Mouse (Mus musculus) CH12.LX (cell line): ENCODE results near the gene Dnah1. TPM values are rescaled to one million over a fixed set of nuclear protein-coding genes. Genes with fewer than 3 reads are reported as not detected.

Source experiments
- DNase-seq: peaks from one replicate; pipeline ENCODE4 v3.0.0-alpha.2; 2013; ENCODE audit errors: extremely low read depth
- H3K27ac ChIP-seq: 2 replicates; pipeline ENCODE4 v1.5.1; 2012; ENCODE audit warnings: low read depth, mild to moderate bottlenecking, control low read depth, moderate library complexity; ENCODE audit not compliant: insufficient read depth
- H3K27me3 ChIP-seq: replicated peaks from 2 replicates; pipeline ENCODE3; 2012; ENCODE audit warnings: inconsistent platforms
- H3K36me3 ChIP-seq, 2 experiments: replicated peaks in 1 of 2; 2 replicates each; pipeline versions ENCODE3 to v1.6.1; 2012; ENCODE audit warnings: inconsistent platforms in 1 of 2, low read length in 1 of 2, mild to moderate bottlenecking in 1 of 2, mixed read lengths in 1 of 2, moderate library complexity in 1 of 2; ENCODE audit not compliant: control insufficient read depth in 1 of 2, insufficient read depth in 1 of 2
- H3K4me1 ChIP-seq, 2 experiments: 2 replicates each; pipeline ENCODE4 v1.6.1; 2012; ENCODE audit warnings: inconsistent platforms in 1 of 2, moderate library complexity in 1 of 2; ENCODE audit not compliant: insufficient read depth in 2 of 2, control insufficient read depth in 1 of 2
- H3K4me2 ChIP-seq: 2 replicates; pipeline ENCODE4 v1.6.1; 2012; ENCODE audit warnings: low read depth, mild to moderate bottlenecking, control low read depth; ENCODE audit not compliant: poor library complexity, insufficient read depth, severe bottlenecking
- H3K4me3 ChIP-seq, 3 experiments: fragments of 150-350 bp in 1 of 3; sonication (generic) in 1 of 3; replicated peaks in 1 of 3; 2 replicates each; pipeline versions ENCODE3 to v1.5.1; 2011 to 2012; ENCODE audit warnings: low read depth in 2 of 3, low read length in 2 of 3, mild to moderate bottlenecking in 2 of 3, moderate library complexity in 2 of 3, control low read depth in 1 of 3, improper control_type of control experiment in 1 of 3, inconsistent platforms in 1 of 3, mixed read lengths in 1 of 3; ENCODE audit not compliant: poor library complexity in 1 of 3
- H3K79me2 ChIP-seq: replicated peaks from 2 replicates; pipeline ENCODE4 v1.6.1; 2012; ENCODE audit warnings: mild to moderate bottlenecking, moderate library complexity; ENCODE audit not compliant: control insufficient read depth, poor library complexity, insufficient read depth, severe bottlenecking; ENCODE audit errors: extremely low read depth
- H3K9ac ChIP-seq: 2 replicates; pipeline ENCODE4 v1.6.1; 2012; ENCODE audit warnings: low read depth, mild to moderate bottlenecking, control low read depth, moderate library complexity; ENCODE audit not compliant: insufficient read depth
- H3K9me3 ChIP-seq: replicated peaks from 2 replicates; pipeline ENCODE3; 2012; ENCODE audit warnings: low read length, inconsistent platforms, mixed read lengths
- CHD1 ChIP-seq: IDR thresholded peaks from 2 replicates; pipeline ENCODE4 v1.6.1; 2012; ENCODE audit warnings: low read depth, low read length, improper control_type of control experiment, inconsistent platforms
- CTCF ChIP-seq, 2 experiments: IDR thresholded peaks in 1 of 2; conservative IDR thresholded peaks in 1 of 2; 2 replicates each; pipeline ENCODE4 v1.5.1; 2011 to 2012; ENCODE audit warnings: low read depth in 2 of 2, low read length in 2 of 2, improper control_type of control experiment in 1 of 2, inconsistent platforms in 1 of 2, mild to moderate bottlenecking in 1 of 2, moderate library complexity in 1 of 2
- E2F4 ChIP-seq: IDR thresholded peaks from 2 replicates; pipeline ENCODE4 v1.6.1; 2011; ENCODE audit warnings: low read depth, low read length, improper control_type of control experiment; ENCODE audit not compliant: insufficient replicate concordance
- ELF1 ChIP-seq: IDR thresholded peaks from 2 replicates; pipeline ENCODE4 v1.6.1; 2014; ENCODE audit warnings: low read depth, mild to moderate bottlenecking, inconsistent platforms, low read length, improper control_type of control experiment
- EP300 ChIP-seq: IDR thresholded peaks from 2 replicates; pipeline ENCODE4 v1.6.1; 2011; ENCODE audit warnings: low read length, improper control_type of control experiment
- ETS1 ChIP-seq: conservative IDR thresholded peaks from 2 replicates; pipeline ENCODE4 v1.6.1; 2012; ENCODE audit warnings: low read depth, mild to moderate bottlenecking, inconsistent platforms, low read length, improper control_type of control experiment, moderate library complexity
- GABPA ChIP-seq: IDR thresholded peaks from 2 replicates; pipeline ENCODE4 v1.6.1; 2012; ENCODE audit warnings: low read depth, low read length, improper control_type of control experiment, inconsistent platforms; ENCODE audit not compliant: insufficient replicate concordance
- HCFC1 ChIP-seq: IDR thresholded peaks from 2 replicates; pipeline ENCODE4 v1.6.1; 2012; ENCODE audit warnings: low read depth, mild to moderate bottlenecking, inconsistent platforms, low read length, improper control_type of control experiment
- IRF4 ChIP-seq: IDR thresholded peaks from 2 replicates; pipeline ENCODE4 v1.6.1; 2014; ENCODE audit warnings: low read depth, mild to moderate bottlenecking, inconsistent platforms, low read length, improper control_type of control experiment
- JUN ChIP-seq: IDR thresholded peaks from 2 replicates; pipeline ENCODE4 v1.6.1; 2011; ENCODE audit warnings: low read depth, mild to moderate bottlenecking, low read length, improper control_type of control experiment, moderate library complexity; ENCODE audit not compliant: insufficient read depth
- MAZ ChIP-seq: IDR thresholded peaks from 2 replicates; pipeline ENCODE4 v1.6.1; 2012; ENCODE audit warnings: low read depth, mild to moderate bottlenecking, inconsistent platforms, low read length, improper control_type of control experiment, moderate library complexity
- MEF2A ChIP-seq: IDR thresholded peaks from 2 replicates; pipeline ENCODE4 v1.6.1; 2014; ENCODE audit warnings: low read depth, mild to moderate bottlenecking, inconsistent platforms, low read length, improper control_type of control experiment, borderline replicate concordance
- MXI1 ChIP-seq: IDR thresholded peaks from 2 replicates; pipeline ENCODE4 v1.6.1; 2011; ENCODE audit warnings: mild to moderate bottlenecking, low read depth, low read length, improper control_type of control experiment
- MYC ChIP-seq: IDR thresholded peaks from 2 replicates; pipeline ENCODE4 v1.6.1; 2011; ENCODE audit warnings: low read depth, mild to moderate bottlenecking, improper control_type of control experiment, low read length
- NELFE ChIP-seq: IDR thresholded peaks from 2 replicates; pipeline ENCODE4 v1.6.1; 2011; ENCODE audit warnings: low read depth, low read length, improper control_type of control experiment
- PAX5 ChIP-seq: IDR thresholded peaks from 2 replicates; pipeline ENCODE4 v1.6.1; 2012; ENCODE audit warnings: low read length, inconsistent platforms, mixed read lengths
- RCOR1 ChIP-seq: conservative IDR thresholded peaks from 2 replicates; pipeline ENCODE4 v1.6.1; 2012; ENCODE audit warnings: low read depth, mild to moderate bottlenecking, inconsistent platforms, low read length, improper control_type of control experiment
- SIN3A ChIP-seq: IDR thresholded peaks from 2 replicates; pipeline ENCODE4 v1.6.1; 2012; ENCODE audit warnings: low read length, improper control_type of control experiment, inconsistent platforms
- UBTF ChIP-seq: IDR thresholded peaks from 2 replicates; pipeline ENCODE4 v1.6.1; 2012; ENCODE audit warnings: low read depth, mild to moderate bottlenecking, inconsistent platforms, low read length, improper control_type of control experiment, moderate library complexity
- USF2 ChIP-seq: conservative IDR thresholded peaks from 2 replicates; pipeline ENCODE4 v1.6.1; 2011; ENCODE audit warnings: low read depth, low read length, improper control_type of control experiment
- ZKSCAN1 ChIP-seq: IDR thresholded peaks from 2 replicates; pipeline ENCODE4 v1.6.1; 2012; ENCODE audit warnings: low read depth, inconsistent platforms, low read length, improper control_type of control experiment, borderline replicate concordance
- ZMIZ1 ChIP-seq: IDR thresholded peaks from 2 replicates; pipeline ENCODE4 v1.6.1; 2012; ENCODE audit warnings: low read depth, mild to moderate bottlenecking, inconsistent platforms, low read length, improper control_type of control experiment
- ZNF384 ChIP-seq: IDR thresholded peaks from 2 replicates; pipeline ENCODE4 v1.6.1; 2012; ENCODE audit warnings: low read depth, low read length, improper control_type of control experiment, inconsistent platforms
- dilution Hi-C: fragments of 300-500 bp; cut with MboI; formaldehyde crosslinking; loops from 2 replicates; pipeline ENCODE4 v1.14.3; 2020; ENCODE audit warnings: low sequenced_read_pairs; ENCODE audit not compliant: extremely low pct_unique_long_range_greater_than_20kb, extremely low pct_ligation_motif_present
- in situ Hi-C: fragments of 300-500 bp; cut with MboI; formaldehyde crosslinking; loops from 3 replicates; pipeline ENCODE4 v1.14.3; 2019; ENCODE audit warnings: low sequenced_read_pairs, low pct_ligation_motif_present, low pct_unique_long_range_greater_than_20kb, mixed read lengths
- polyA plus RNA-seq: library from polyadenylated mRNA; unstranded; fragments of >175 nt; gene quantifications from 2 replicates; pipeline ENCODE4 v1.2.1, GENCODE M21; 2012; ENCODE audit warnings: low read depth; ENCODE audit not compliant: insufficient read length
- total RNA-seq, 2 experiments: library from RNA; depleted of rRNA; stranded (reverse); fragments of 300-350 nt in 1 of 2; fragments of >200 nt in 1 of 2; gene quantifications; 2 replicates each; pipeline ENCODE4 v1.2.3; 2012 to 2014

Dnah1 gene
- total and polyA plus RNA-seq, 3 experiments = 0.04 to 0.08 (median 0.06) TPM

DNA sequence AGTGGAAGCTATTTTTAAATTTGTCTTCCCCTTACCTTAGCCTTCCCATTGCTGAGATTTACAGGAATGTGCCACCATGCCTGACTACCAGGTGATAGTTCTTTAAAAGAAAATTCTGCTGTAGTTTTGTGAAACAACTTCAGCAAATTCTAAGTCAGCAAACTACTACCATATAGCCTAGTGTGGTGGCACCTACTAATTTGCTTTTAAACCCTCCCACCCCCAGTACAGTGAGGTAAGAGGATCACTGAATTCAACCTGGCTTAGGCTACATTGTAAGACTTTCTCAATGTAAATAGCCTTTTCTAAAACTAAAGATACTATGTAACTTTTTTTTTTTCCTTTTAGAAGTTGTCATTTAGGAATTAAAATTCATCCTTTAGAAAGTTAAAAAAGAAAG lies 14.3 kb upstream of the Dnah1 start:
- H3K27ac ChIP-seq = 0 out of 2 replicates have a peak overlapping the region, but pooled peaks have one; percentile 39
- no peak for DNase-seq
- H3K4me3 ChIP-seq = peak overlapping the region; percentile 92 to 98 (median 95)
- peaks cover 11 to 28% of the 10 kb centered on the region in 2 experiments for H3K36me3 ChIP-seq
- in situ Hi-C loops = no loop called here
- H3K27me3 ChIP-seq = no peaks in the 10 kb centered on the region
- peaks cover 4 to 15% of the 10 kb centered on the region in 2 experiments; a peak in 3 of 4 replicates for H3K4me1 ChIP-seq
- peaks cover 27% of the 10 kb centered on the region for H3K79me2 ChIP-seq
- no peaks in the 10 kb centered on the region for H3K9me3 ChIP-seq
- H3K9ac ChIP-seq = peak overlapping the region; percentile 85
- dilution Hi-C loops = no loop called here
- peak overlapping the region; percentile 98 for H3K4me2 ChIP-seq
- peak; percentile 39; the same call in 1 of the 2 replicates for TF ChIP-seq SIN3A
- TF ChIP-seq MXI1 = peak; percentile 56; the same call in 1 of the 2 replicates
- no peak for TF ChIP-seq HCFC1

DNA sequence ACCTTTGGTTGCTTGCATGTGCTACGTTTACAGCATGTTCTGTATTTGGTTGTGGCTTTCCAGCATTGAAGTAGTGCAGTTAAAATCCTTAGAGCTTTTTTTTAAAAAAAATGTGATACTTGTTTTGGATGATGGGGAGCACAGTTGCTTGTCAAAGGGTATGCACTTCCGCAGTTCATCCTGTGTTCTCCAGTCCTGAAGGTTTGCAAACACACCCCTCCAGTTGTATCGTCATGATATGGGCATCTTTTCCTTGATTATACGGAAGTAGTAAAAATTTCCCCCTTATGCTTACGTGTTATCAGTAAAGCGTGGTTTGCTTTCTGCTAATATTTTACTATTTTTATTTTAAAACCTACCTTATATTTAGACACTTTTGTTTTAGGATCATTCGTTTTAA lies 13.7 kb upstream of the Dnah1 start:
- peak overlapping the region; percentile 85 for H3K9ac ChIP-seq
- H3K79me2 ChIP-seq = peaks cover 27% of the 10 kb centered on the region
- in situ Hi-C loops (no loop called here), dilution Hi-C loops (no loop called here)
- peak overlapping the region; percentile 98 for H3K4me2 ChIP-seq
- H3K27me3 ChIP-seq = no peaks in the 10 kb centered on the region
- H3K4me3 ChIP-seq = peak overlapping the region; percentile 92 to 98 (median 95)
- DNase-seq = peak; percentile 42
- 0 out of 2 replicates have a peak overlapping the region, but pooled peaks have one; percentile 90 for H3K27ac ChIP-seq
- no peaks in the 10 kb centered on the region for H3K9me3 ChIP-seq
- H3K36me3 ChIP-seq = peaks cover 9 to 24% of the 10 kb centered on the region in 2 experiments
- H3K4me1 ChIP-seq = peaks cover 4 to 15% of the 10 kb centered on the region in 2 experiments; a peak in 3 of 4 replicates
- no peak for TF ChIP-seq JUN
- TF ChIP-seq SIN3A = no peak
- TF ChIP-seq USF2 = no peak
- no peak for TF ChIP-seq UBTF
- no peak for TF ChIP-seq E2F4
- no peak for TF ChIP-seq ZKSCAN1
- TF ChIP-seq RCOR1 = no peak
- no peak for TF ChIP-seq EP300
- no peak for TF ChIP-seq CTCF (conservative IDR thresholded peaks at IDR 0.05 in 1 of 2, IDR thresholded peaks at IDR 0.05 in 1 of 2; ENCODE audit: low read depth in 2 of 2, low read length in 2 of 2)
- TF ChIP-seq GABPA = no peak
- TF ChIP-seq CHD1 = no peak
- peak; percentile 49; the same call in 1 of the 2 replicates for TF ChIP-seq ELF1
- no peak for TF ChIP-seq NELFE
- TF ChIP-seq MYC = peak; percentile 54; the same call in 1 of the 2 replicates
- TF ChIP-seq ZNF384 = peak; percentile 21; the same call in 1 of the 2 replicates
- no peak for TF ChIP-seq ETS1
- TF ChIP-seq MEF2A = no peak
- no peak for TF ChIP-seq ZMIZ1
- no peak for TF ChIP-seq MAZ
- no peak for TF ChIP-seq IRF4
- no peak for TF ChIP-seq PAX5
